Mouse (Mus musculus) liver, embryonic 15.5 days (tissue): Measurements from ENCODE around the gene Tbc1d1. TPM values are rescaled to one million over a fixed set of nuclear protein-coding genes. Genes with fewer than 3 reads are reported as not detected.

ENCODE experiments used
- ATAC-seq: fragments of 200-750 bp; cut with Nextera tagmentation; 2 replicates; pipeline ENCODE4 v1.8.0; 2017; ENCODE audit warnings: moderate number of reproducible peaks, mild to moderate bottlenecking, moderate library complexity; ENCODE audit not compliant: insufficient read depth
- H3K27ac ChIP-seq: fragments of 300-500 bp; sonication (generic); replicated peaks from 2 replicates; pipeline ENCODE4 v1.5.1; 2015; ENCODE audit warnings: mild to moderate bottlenecking, inconsistent platforms
- H3K27me3 ChIP-seq: fragments of 300-500 bp; sonication (generic); 2 replicates; pipeline ENCODE4 v1.6.1; 2015; ENCODE audit warnings: mild to moderate bottlenecking, inconsistent platforms
- H3K36me3 ChIP-seq: fragments of 300-500 bp; sonication (generic); replicated peaks from 2 replicates; pipeline ENCODE4 v1.6.1; 2015; ENCODE audit warnings: moderate library complexity, mild to moderate bottlenecking, inconsistent platforms
- H3K4me1 ChIP-seq: fragments of 300-500 bp; sonication (generic); replicated peaks from 2 replicates; pipeline ENCODE4 v1.6.1; 2015; ENCODE audit warnings: inconsistent platforms
- H3K4me2 ChIP-seq: fragments of 300-500 bp; sonication (generic); 2 replicates; pipeline ENCODE4 v1.6.1; 2015; ENCODE audit warnings: moderate library complexity, mild to moderate bottlenecking, inconsistent platforms
- H3K4me3 ChIP-seq: fragments of 300-500 bp; sonication (generic); replicated peaks from 2 replicates; pipeline ENCODE4 v1.5.1; 2015; ENCODE audit warnings: mild to moderate bottlenecking, inconsistent platforms
- H3K9ac ChIP-seq: fragments of 300-500 bp; sonication (generic); 2 replicates; pipeline ENCODE4 v1.6.1; 2015; ENCODE audit warnings: moderate library complexity, mild to moderate bottlenecking, inconsistent platforms
- H3K9me3 ChIP-seq: fragments of 300-500 bp; sonication (generic); replicated peaks from 2 replicates; pipeline ENCODE4 v1.6.1; 2016; ENCODE audit warnings: inconsistent platforms
- WGBS: fragments of 180-500 bp; shearing (Covaris S2); methylation state at CpG from one replicate; pipeline ENCODE4 v1.1.7; 2015; ENCODE audit warnings: mixed read lengths; ENCODE audit not compliant: insufficient replicate concordance; 5-methylcytosine and 5-hydroxymethylcytosine counted together
- polyA plus RNA-seq: library from polyadenylated mRNA; unstranded; fragments of >200 nt; fragmentation: Nextera tagmentation; extraction: Ambion mirVana; gene quantifications from 2 replicates; pipeline ENCODE4 v1.2.1, GENCODE M21; 2015

Gene Tbc1d1
- polyA plus RNA-seq, 1 experiment from 2014 or later, result 5.7 TPM

DNA sequence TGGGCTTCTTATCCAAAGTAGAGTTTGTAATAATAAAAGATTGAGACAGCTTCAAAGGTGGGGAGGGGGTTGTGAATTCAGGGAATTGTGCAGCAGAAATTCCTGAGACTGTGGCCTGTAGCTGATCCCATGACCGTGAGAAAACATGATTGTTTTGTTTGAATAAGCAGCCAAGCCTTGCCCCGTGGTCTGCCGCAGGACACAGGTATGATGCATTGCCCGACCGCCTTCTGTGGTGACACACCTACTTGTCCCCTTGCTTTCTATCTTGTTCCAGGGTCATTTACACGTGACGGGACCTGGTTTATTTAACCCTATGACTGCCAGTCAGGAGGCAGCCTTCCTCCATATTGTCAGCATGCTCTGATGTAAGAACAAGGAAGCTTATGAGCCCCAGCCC, 123.6 kb downstream of the Tbc1d1 start:
- Histone ChIP-seq H3K4me1 (no peaks in the 10 kb centered on the region), H3K27me3 (no peaks in the 10 kb centered on the region), H3K4me2 (no peak overlapping the region), H3K9ac (no peak overlapping the region), H3K36me3 (peaks cover 32% of the 10 kb centered on the region), H3K27ac (no peak overlapping the region), H3K9me3 (no peaks in the 10 kb centered on the region), H3K4me3 (no peak overlapping the region)
- WGBS, result 63% methylated on average over 7 of the region's 7 CpGs
- ATAC-seq, result no peak

DNA sequence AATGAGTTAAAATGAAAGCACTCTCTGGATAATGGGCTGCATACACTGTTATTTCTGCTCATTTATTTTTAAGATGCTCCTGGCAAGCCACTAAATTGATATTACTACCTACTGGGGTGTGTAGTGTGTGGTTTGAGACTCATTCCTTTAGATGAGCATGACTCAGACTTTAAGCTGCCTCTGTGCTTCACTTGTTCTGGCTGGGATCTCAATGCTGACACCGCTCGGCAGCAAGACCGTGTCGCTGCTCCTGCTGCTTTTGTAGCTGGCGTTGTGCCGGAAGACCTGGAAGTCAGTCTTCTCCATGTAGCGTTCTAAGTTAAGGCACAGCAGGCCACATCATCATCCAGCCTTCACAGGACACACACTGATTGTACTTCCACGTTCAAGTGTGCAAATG, 124.1 kb downstream of the Tbc1d1 start:
- no peak overlapping the region for H3K27ac ChIP-seq
- peaks cover 32% of the 10 kb centered on the region for H3K36me3 ChIP-seq

DNA sequence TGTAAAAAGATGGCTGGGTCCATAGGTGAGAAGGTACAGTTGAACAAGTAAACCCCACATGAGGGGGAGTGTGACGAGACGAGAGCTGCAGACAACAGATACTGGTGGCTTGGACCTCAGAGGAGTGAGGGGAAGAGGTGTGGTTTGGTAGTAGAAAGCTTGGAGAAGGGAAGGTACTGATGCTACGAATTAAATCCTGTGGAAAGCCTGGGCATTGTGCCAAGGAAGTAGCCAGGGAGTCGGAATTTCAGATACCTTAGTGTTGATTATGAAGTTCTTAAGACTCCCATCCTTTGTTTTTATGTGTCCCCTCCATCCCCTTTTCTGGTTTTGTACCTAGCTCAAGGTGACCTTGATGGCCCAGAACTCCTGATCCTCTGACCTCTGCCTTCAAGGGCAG, 124.5 kb downstream of the Tbc1d1 start:
- no peak for ATAC-seq
- no peaks in the 10 kb centered on the region for H3K27me3 ChIP-seq
- H3K4me1 ChIP-seq, result no peaks in the 10 kb centered on the region
- no peak overlapping the region for H3K4me2 ChIP-seq
- H3K9me3 ChIP-seq, result no peaks in the 10 kb centered on the region
- 60% methylated on average over 4 of the region's 4 CpGs for WGBS
- no peak overlapping the region for H3K9ac ChIP-seq
- H3K4me3 ChIP-seq, result no peak overlapping the region
- H3K27ac ChIP-seq, result no peak overlapping the region
- peaks cover 34% of the 10 kb centered on the region for H3K36me3 ChIP-seq

More for the DNA sequence above, 124.1 kb downstream of the Tbc1d1 start:
- Histone ChIP-seq H3K9ac (no peak overlapping the region), H3K27me3 (no peaks in the 10 kb centered on the region), H3K4me3 (no peak overlapping the region), H3K4me2 (no peak overlapping the region), H3K4me1 (no peaks in the 10 kb centered on the region), H3K9me3 (no peaks in the 10 kb centered on the region)
- 83% methylated on average over 8 of the region's 8 CpGs for WGBS
- no peak for ATAC-seq

DNA sequence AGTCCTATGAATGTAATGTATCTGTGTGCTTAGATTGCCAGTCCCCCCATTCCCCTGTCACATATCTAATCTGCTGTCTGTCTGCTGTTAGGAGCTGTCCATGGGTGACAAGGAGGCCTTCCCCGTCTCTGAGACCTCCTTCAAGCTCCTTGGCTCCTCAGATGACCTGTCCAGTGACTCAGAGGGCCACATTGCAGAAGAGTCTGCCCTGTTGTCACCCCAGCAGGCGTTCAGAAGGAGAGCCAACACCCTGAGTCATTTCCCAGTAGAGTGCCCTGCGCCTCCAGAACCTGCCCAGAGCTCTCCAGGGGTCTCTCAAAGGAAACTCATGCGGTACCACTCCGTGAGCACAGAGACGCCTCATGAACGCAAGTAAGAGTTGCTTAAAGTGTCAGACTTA, 125.6 kb downstream of the Tbc1d1 start:
- Histone ChIP-seq H3K27ac (no peak overlapping the region), H3K9me3 (no peaks in the 10 kb centered on the region), H3K36me3 (peaks cover 44% of the 10 kb centered on the region), H3K4me2 (no peak overlapping the region), H3K27me3 (no peaks in the 10 kb centered on the region), H3K4me3 (no peak overlapping the region), H3K4me1 (no peaks in the 10 kb centered on the region), H3K9ac (no peak overlapping the region)
- 77% methylated on average over 7 of the region's 7 CpGs for WGBS
- ATAC-seq, result no peak

DNA sequence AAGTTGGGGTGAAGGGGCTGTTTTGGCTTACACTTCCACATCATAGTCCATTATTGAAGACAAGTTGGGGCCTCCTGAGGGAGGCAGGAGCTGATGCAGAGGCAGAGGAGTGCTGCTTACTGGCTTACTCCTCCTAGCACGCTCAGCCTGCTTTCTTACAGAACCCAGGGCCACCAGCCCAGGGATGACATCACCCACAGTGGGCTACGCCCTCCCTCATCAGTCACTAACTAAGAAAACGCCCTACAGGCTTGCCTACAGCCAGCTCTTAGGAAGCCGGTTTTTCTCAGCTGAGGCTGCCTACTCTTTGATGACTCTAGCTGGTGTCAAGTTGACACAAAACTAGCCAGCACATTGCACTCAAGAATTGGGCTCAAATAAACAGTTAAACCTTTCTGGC, 126.5 kb downstream of the Tbc1d1 start:
- no peak for ATAC-seq
- H3K4me3 ChIP-seq, result no peak overlapping the region
- no peaks in the 10 kb centered on the region for H3K9me3 ChIP-seq
- WGBS, result 65% methylated on average over 4 of the region's 4 CpGs
- peaks cover 53% of the 10 kb centered on the region for H3K36me3 ChIP-seq
- no peak overlapping the region for H3K27ac ChIP-seq
- H3K4me1 ChIP-seq, result no peaks in the 10 kb centered on the region
- H3K9ac ChIP-seq, result no peak overlapping the region
- H3K4me2 ChIP-seq, result no peak overlapping the region
- H3K27me3 ChIP-seq, result no peaks in the 10 kb centered on the region

DNA sequence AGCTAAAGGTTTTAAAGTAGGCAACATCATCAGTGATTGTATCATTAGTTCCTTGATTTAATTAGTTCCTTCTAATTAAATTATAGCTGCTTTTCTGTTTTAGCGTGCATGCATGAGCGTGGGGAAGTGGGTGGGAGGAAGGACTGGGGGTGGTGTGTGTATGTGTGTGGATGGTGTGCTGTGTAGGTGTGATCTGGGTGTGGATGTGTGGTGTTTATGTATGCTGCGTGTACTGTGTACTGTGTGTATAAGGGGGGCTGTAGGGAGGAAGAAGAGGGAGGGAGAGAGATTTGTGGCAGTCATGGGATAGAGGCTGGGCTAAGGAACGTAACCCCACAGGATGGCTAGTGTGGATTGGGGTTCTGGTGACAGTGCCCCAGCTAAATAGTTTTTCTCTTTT, 129.2 kb downstream of the Tbc1d1 start:
- no peak for ATAC-seq
- no peak overlapping the region for H3K4me2 ChIP-seq
- no peaks in the 10 kb centered on the region for H3K9me3 ChIP-seq
- H3K27me3 ChIP-seq, result no peaks in the 10 kb centered on the region
- peaks cover 46% of the 10 kb centered on the region for H3K36me3 ChIP-seq
- H3K9ac ChIP-seq, result no peak overlapping the region
- H3K27ac ChIP-seq, result no peak overlapping the region
- H3K4me3 ChIP-seq, result no peak overlapping the region
- H3K4me1 ChIP-seq, result peaks cover 6% of the 10 kb centered on the region; the same call in 1 of the 2 replicates
- WGBS, result 81% methylated on average over 4 of the region's 4 CpGs

DNA sequence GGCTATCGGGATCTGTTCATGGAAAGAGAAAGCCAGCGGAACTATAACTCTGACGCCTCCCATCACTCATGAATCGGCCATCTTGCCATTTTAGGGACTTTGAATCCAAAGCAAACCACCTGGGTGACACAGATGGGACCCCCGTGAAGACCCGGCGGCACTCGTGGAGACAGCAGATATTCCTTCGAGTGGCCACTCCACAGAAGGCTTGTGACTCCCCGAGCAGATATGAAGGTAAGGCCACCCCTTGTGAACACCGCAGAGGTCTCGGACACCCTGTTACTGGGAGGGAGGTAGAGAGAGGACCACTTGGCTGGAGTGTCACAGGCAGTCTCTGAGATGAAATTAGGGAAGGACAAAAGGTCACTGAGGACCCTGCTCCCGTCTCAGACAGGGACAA, 129.7 kb downstream of the Tbc1d1 start:
- Histone ChIP-seq H3K4me1 (peaks cover 6% of the 10 kb centered on the region; the same call in 1 of the 2 replicates), H3K4me3 (no peak overlapping the region), H3K9ac (no peak overlapping the region), H3K9me3 (no peaks in the 10 kb centered on the region), H3K4me2 (no peak overlapping the region), H3K27me3 (no peaks in the 10 kb centered on the region), H3K27ac (no peak overlapping the region), H3K36me3 (peaks cover 44% of the 10 kb centered on the region)
- no peak for ATAC-seq
- WGBS, result 81% methylated on average over 13 of the region's 13 CpGs

DNA sequence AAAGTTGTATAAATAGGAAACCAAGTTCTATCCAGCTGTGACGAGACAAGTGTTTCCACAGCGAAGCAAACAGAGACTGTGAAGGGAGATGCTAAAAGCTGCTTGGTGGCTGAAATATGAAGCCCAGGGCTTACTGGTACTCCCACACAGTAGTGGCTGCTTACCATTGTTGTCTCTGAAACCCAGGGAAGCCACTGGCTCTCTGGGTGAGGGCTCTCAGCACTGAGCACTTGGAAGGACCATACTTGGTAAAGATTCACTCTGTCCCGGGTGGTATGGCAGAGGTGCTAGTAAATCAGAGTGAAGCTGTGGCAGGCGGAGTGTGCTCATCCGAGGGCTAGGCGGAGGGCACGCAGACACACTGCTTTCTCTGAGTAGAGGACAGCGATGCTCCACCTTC, 131.2 kb downstream of the Tbc1d1 start:
- no peak for ATAC-seq
- H3K27ac ChIP-seq, result no peak overlapping the region
- WGBS, result 81% methylated on average over 8 of the region's 8 CpGs

DNA sequence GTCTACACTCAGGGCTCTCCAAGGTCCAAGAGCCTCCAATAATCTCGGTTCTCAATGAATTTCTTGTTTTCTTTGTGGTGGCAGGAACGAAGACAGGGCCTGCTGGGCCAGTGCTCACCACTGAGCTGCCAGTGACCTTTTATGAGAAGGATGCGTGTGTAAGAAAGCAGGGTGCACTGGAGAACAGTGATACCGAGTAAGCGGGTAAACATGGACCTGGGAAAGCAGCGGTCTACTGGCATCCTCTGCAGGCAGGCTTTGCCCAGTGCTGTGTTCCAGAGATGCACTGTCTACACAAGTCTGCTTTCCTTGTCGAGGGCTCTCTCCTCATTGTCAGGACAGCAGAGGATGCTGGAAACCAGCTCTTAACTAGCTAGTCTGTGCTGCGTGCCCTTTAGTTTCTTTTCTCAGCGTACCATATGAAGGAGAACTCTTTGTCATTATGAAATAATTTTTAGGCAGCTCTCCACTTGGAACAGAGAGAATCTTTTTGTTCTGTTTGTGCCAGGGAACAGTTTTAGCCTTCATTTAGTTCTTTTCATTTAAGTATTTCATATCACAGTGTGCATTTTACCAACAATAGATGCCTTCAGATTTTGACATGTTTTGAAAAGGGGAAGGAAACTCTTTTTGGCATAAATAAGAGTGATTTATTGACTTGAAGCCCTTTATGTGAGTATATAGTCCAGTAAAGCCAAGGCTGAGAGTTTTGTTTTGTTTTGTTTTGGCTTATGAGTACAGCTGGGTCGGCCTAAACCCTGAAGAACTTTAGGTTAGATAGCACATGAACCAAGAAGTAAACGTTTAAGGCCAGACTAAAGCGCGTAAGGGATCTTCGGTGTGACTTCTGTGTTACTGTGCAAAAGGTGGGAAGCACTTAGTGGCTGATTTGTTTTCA, 132.2 kb downstream of the Tbc1d1 start:
- WGBS, result 68% methylated on average over 14 of the region's 14 CpGs
- H3K27ac ChIP-seq, result no peak overlapping the region

More for the DNA sequence above, 131.2 kb downstream of the Tbc1d1 start:
- peaks cover 37% of the 10 kb centered on the region for H3K36me3 ChIP-seq
- no peaks in the 10 kb centered on the region for H3K9me3 ChIP-seq
- no peaks in the 10 kb centered on the region for H3K27me3 ChIP-seq
- H3K4me3 ChIP-seq, result no peak overlapping the region
- no peak overlapping the region for H3K9ac ChIP-seq
- peaks cover 6% of the 10 kb centered on the region; the same call in 1 of the 2 replicates for H3K4me1 ChIP-seq
- no peak overlapping the region for H3K4me2 ChIP-seq

DNA sequence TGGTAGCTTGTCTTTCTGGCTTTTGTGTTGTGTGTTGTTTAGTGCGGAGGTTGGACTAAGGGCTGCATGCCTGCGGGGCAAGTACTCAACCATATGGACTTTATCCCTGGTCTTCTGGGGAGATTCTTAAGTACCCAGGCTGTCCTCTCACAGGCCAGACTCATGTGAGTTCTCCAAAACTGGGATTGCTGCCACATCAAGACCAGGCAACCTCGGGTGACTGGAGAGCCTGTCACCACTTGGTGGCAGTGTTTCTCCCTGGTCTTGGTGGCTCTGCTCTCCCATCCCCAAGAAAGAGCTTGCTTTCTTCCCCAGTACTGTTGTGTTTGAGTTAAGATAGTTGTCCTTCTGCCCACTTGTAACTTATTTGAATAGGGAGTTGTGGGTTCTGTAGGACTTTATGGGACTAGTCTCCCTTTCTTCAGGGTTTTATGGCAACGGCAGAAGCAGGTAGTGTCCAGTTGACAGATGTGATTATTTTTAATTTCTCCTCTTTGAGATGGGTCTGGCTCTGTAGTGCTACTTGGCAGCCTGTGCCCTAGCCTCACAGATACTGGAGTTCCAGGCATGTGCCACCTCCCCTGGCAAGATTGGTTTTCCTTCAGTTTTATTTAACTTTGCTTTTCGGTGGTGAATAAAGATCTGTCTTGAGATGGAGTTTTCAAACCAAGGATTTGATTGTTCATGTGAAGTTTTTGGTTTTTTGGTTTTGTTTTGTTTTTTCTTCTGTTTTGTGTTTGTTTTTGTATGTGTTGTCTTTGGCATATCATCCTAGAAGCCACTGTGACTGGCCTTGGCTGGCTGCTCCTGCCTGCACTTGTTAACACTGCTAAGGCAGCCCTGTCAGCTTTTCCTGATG, 133.3 kb downstream of the Tbc1d1 start:
- ATAC-seq, result 0 out of 2 replicates have a peak, but pooled peaks have one; percentile 34
- Histone ChIP-seq H3K9ac (no peak overlapping the region), H3K36me3 (peaks cover 33% of the 10 kb centered on the region), H3K4me1 (peaks cover 6% of the 10 kb centered on the region; the same call in 1 of the 2 replicates), H3K4me2 (no peak overlapping the region), H3K27ac (no peak overlapping the region), H3K27me3 (no peaks in the 10 kb centered on the region), H3K9me3 (no peaks in the 10 kb centered on the region), H3K4me3 (no peak overlapping the region)
- 51% methylated on average over 5 of the region's 5 CpGs for WGBS

More for the DNA sequence above, 132.2 kb downstream of the Tbc1d1 start:
- no peaks in the 10 kb centered on the region for H3K9me3 ChIP-seq
- H3K36me3 ChIP-seq, result peaks cover 31% of the 10 kb centered on the region
- peaks cover 6% of the 10 kb centered on the region; the same call in 1 of the 2 replicates for H3K4me1 ChIP-seq
- no peaks in the 10 kb centered on the region for H3K27me3 ChIP-seq
- no peak overlapping the region for H3K4me2 ChIP-seq
- H3K4me3 ChIP-seq, result no peak overlapping the region
- H3K9ac ChIP-seq, result no peak overlapping the region
- ATAC-seq, result no peak

DNA sequence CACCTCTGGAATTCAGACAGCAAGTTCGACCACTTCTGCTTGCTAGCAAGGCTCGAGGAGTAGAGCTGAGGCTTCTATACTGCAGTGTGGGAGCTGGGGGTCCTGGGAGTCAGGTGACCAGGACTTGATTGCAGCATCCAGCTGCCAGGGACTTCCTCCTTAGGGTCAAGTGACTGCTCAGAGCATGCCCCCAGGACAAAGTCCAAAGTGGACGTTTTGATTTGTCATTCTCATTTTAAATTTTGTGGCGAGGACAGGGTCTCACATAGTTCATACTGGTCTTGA, 133.9 kb downstream of the Tbc1d1 start:
- ATAC-seq, result no peak
- peaks cover 38% of the 10 kb centered on the region for H3K36me3 ChIP-seq
- no peaks in the 10 kb centered on the region for H3K27me3 ChIP-seq
- H3K4me1 ChIP-seq, result peaks cover 6% of the 10 kb centered on the region; the same call in 1 of the 2 replicates
- H3K9me3 ChIP-seq, result no peaks in the 10 kb centered on the region
- no peak overlapping the region for H3K4me2 ChIP-seq
- H3K9ac ChIP-seq, result no peak overlapping the region
- 33% methylated on average over 4 of the region's 4 CpGs for WGBS
- no peak overlapping the region for H3K4me3 ChIP-seq
- H3K27ac ChIP-seq, result no peak overlapping the region
